Comparison of ENCODE assay signal across 25 mouse cellular contexts in genomic region chr5:141694901-141695300, GRCm38 (mm10).
DNase-seq lines count a peak whose midpoint lies in the region; ATAC-seq lines count a peak whose summit lies in the region.
"Had no signal": no experiment of that assay in that cellular context is flagged by ENCODE, and none has a peak within 500 bp of the region (broad histone marks: within the 10 kb centered on the region; RNA-seq: fewer than 3 reads in every experiment).

No protein-coding gene starts in this region.

- intact Hi-C loops in left cerebral cortex, postnatal 4 days (cut with DNase I): no loop called here

- DNase-seq in embryo, embryonic 10.5 days (ENCODE audit: low spot score): peak; percentile 27
- DNase-seq in embryo, embryonic 11 days: no peak
- no peak for DNase-seq in frontal cortex, postnatal 25 days (ENCODE audit: low spot score in 2 of 2)
- peak; percentile 5 to 6 for DNase-seq in right cerebral cortex, adult 2 months (ENCODE audit: low spot score in 2 of 2)
- DNase-seq in right cerebral cortex, postnatal 10 days (ENCODE audit: low spot score in 2 of 2): no peak
- peak; percentile 27 for DNase-seq in retina, postnatal 1 day
- no peak for DNase-seq in left cerebral cortex, postnatal 4 days
- DNase-seq: adrenal gland, adult 2 months; adrenal gland, postnatal 36 days; cerebellum, adult 8-10 months; cerebellum, postnatal 25 days; gastrocnemius, postnatal 25 days; heart, adult 18-20 months; heart, postnatal 4 days; kidney, adult 11 months; kidney, postnatal 25 days; liver, embryonic 13.5 days; lung, adult 18-20 months; lung, postnatal 4 days; thymus, postnatal 4 days had no signal

- peak; percentile 31; the same call in 1 of the 2 replicates for ATAC-seq in frontal cortex, adult (ENCODE audit: low TSS enrichment)
- ATAC-seq: activated CD4-positive, CD25-positive, alpha-beta regulatory T cell, adult 4 months; forebrain, embryonic 13.5 days; inflammation-experienced regulatory T-cells, adult 6 months; lung, postnatal 0 days had no signal

Comparison
In these comparisons a context has a peak if more than half of its experiments do, and no peak if none do; other contexts are left out.
1. DNase-seq: peak in embryo, embryonic 10.5 days (single experiment), right cerebral cortex, adult 2 months (2 of 2) and retina, postnatal 1 day (single experiment); none in embryo, embryonic 11 days (single experiment), frontal cortex, postnatal 25 days (0 of 2), right cerebral cortex, postnatal 10 days (0 of 2) and left cerebral cortex, postnatal 4 days (single experiment).